Mouse (Mus musculus) fat pad, adult 2 months (tissue): ENCODE data around the gene Gm20388.

ENCODE experiments used
- DNase-seq: peaks from one replicate; pipeline ENCODE4 v3.0.0-alpha.2; 2011; ENCODE audit warnings: low read depth, low spot score; ENCODE audit errors: extremely low read depth

Gm20388 gene

GRCm38 (mm10) chr8:123341040-123342015, 3430.7 kb downstream of the Gm20388 start:
- DNase-seq = no peak

GRCm38 (mm10) chr8:123342253-123342652, 3431.6 kb downstream of the Gm20388 start:
- no peak for DNase-seq

DNA sequence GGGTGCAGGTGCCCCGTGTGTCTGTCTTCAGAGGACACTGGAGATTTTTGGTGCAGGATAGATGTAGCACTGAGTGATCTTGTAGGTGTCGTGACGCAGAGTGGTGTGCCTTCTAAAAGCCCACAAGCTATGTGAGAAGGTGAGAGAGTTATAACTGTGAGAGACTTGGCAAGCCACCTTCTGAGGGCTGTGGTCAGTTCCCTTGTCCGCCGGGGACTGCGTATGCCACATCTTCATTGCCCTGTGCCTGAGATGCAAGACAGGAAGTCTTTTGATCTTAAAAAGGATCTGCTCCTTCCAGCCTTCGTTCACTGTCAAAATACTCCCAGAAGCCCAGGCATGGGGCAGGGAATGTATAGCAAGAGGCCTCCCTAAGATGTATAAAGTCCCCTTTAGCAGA, 3432.3 kb downstream of the Gm20388 start:
- DNase-seq = no peak

- DNase-seq = no peak
Observed at GRCm38 (mm10) chr8:123343422-123343821, 3432.8 kb downstream of the Gm20388 start.

DNA sequence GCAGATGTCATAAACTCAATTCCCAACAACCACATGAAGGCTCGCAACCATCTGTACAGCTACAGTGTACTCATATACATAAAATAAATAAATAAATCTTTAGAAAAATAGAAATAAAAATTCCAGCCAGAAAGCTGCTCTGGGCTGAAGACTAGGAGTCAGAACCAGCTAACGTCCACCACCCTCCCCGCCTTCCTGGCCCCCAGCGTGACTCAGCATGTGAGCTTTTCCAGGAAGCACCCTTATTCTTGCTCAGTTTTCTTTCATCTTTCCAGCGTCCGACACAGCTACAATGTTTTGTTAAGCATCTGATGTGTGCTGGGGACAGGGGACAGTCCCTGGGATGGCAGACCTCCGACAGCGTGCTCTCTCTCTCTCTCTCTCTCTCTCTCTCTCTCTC, 3434.5 kb downstream of the Gm20388 start:
- no peak for DNase-seq

GRCm38 (mm10) chr8:123345856-123346255, 3435.2 kb downstream of the Gm20388 start:
- DNase-seq = no peak

- no peak for DNase-seq
Observed at GRCm38 (mm10) chr8:123347293-123347692, 3436.7 kb downstream of the Gm20388 start.

DNA sequence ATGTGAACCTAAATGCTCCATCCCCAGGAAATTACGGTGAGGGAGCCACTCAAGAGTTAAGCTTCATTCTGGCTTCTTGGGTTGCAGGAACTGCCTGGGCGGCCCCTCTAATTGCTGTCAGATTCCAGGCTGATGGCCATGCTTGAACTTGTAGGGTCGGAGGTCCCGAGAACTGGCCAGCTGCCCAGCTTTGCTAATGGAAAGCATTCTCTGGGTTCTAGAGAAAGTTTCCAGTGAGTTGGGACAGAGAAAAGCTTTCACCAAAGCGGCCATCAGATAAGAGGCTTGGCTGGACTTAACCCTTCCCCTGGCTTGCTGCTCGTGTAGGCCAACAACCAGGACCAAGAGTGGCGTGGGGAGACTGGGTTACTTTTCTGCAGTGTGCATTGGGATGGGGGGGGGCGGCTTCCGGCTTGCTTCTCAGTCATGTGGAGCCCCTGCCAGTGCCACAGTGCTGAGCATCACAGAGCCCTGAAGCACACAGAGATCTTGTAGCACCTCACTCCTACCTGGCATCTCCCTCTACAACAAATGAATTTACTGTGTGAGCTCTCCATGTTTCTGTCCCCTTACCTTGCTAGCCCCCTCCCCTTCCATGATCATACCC, 3437.7 kb downstream of the Gm20388 start:
- no peak for DNase-seq

DNA sequence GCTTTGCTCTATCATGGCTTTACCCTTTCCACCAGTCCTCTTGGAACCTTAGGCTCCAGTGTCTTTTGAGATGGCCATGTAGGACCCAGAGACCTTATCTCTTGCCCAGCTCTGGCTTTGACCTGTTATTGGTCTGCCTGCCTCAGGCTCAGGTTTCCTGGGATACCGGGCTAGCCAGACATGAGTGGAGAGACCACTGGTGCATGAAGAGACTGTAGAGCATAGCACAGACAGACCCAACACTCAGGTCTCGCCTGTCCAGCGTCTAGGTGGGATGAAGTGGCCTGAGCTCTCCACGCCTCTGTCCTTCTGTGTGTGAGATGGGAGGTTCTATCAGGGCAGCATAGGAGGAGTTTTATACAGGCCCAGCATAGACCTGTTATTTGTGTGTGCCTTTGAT, 3438.4 kb downstream of the Gm20388 start:
- no peak for DNase-seq

- no peak for DNase-seq
Observed at GRCm38 (mm10) chr8:123352118-123352517, 3441.5 kb downstream of the Gm20388 start.

- DNase-seq = no peak
Observed at GRCm38 (mm10) chr8:123352786-123353185, 3442.1 kb downstream of the Gm20388 start.

- DNase-seq = no peak
Observed at GRCm38 (mm10) chr8:123353216-123353615, 3442.6 kb downstream of the Gm20388 start.

GRCm38 (mm10) chr8:123361082-123361739, 3450.6 kb downstream of the Gm20388 start:
- DNase-seq = no peak

- DNase-seq = no peak
Observed at GRCm38 (mm10) chr8:123373403-123374238, 3463.0 kb downstream of the Gm20388 start, which contains the start of gene Tcf25. Gene Tcf25 (plus strand): TSS chr8:123373753.

- DNase-seq = no peak
Observed at GRCm38 (mm10) chr8:123374239-123374578, 3463.6 kb downstream of the Gm20388 start.

GRCm38 (mm10) chr8:123375701-123376100, 3465.1 kb downstream of the Gm20388 start:
- DNase-seq = no peak

GRCm38 (mm10) chr8:123376106-123376505, 3465.5 kb downstream of the Gm20388 start:
- DNase-seq = no peak

- DNase-seq = no peak
Observed at GRCm38 (mm10) chr8:123381711-123382110, 3471.1 kb downstream of the Gm20388 start.

DNA sequence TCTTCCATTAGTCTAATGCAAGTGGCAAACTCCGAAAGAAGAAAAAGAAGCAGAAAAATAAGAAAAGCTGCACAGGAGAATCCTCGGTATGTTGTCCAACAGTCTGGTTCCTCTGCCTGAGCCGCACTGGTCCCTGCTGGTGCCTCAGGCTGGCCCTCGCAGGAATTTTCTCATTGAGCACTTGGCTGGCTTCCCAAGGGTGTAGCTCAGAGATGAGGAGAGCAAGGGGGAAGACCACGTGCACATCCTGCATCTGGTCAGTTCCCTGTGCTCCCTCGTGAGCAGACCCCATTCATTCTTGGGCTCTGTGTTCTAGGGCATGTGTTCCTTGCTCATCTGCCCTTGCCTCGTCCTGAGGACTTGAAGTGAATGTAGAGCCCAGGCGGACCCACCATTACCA, 3471.9 kb downstream of the Gm20388 start:
- DNase-seq = no peak

- no peak for DNase-seq
Observed at GRCm38 (mm10) chr8:123384883-123385540, 3474.4 kb downstream of the Gm20388 start.
